Mouse (Mus musculus): ENCODE measurements around the gene Phlpp1. TPM values are rescaled to one million over a fixed set of nuclear protein-coding genes. Genes with fewer than 3 reads are reported as not detected.

Gene Phlpp1
- total and polyA plus RNA-seq, 3 experiments = 5.0 to 9.4 TPM; not detected in 1

GRCm38 (mm10) chr1:106139137-106139536 lies 32.4 kb upstream of the Phlpp1 start:
- Histone ChIP-seq H3K27me3 (ENCODE audit: control insufficient read depth in 1 of 2, insufficient read depth in 2 of 2, low read length in 2 of 2) (no peaks in the 10 kb centered on the region; a peak in 1 of 4 replicates), H3K27ac (ENCODE audit: control insufficient read depth, low read depth, low read length) (no peak overlapping the region), H3K4me3 (ENCODE audit: control insufficient read depth in 1 of 2, insufficient read depth in 1 of 2, low read depth in 2 of 2, low read length in 2 of 2) (no peak overlapping the region), H3K4me1 (ENCODE audit: control insufficient read depth in 1 of 2, insufficient read depth in 2 of 2, low read length in 2 of 2) (no peaks in the 10 kb centered on the region), H3K9me3 (replicated peaks; ENCODE audit: insufficient read depth, low read length) (no peaks in the 10 kb centered on the region), H3K9ac (ENCODE audit: control insufficient read depth, low read depth, low read length, poor library complexity, severe bottlenecking) (no peak overlapping the region), H3K79me2 (ENCODE audit: control insufficient read depth, insufficient read depth, low read length, poor library complexity) (no peaks in the 10 kb centered on the region), H3K36me3 (ENCODE audit: control insufficient read depth in 1 of 2, insufficient read depth in 2 of 2, low read length in 2 of 2) (no peaks in the 10 kb centered on the region)
- no peak for DNase-seq (ENCODE audit: low read depth, low spot score)
- TF ChIP-seq POLR2AphosphoS5 (IDR thresholded peaks at IDR 0.05; ENCODE audit: borderline replicate concordance, low read depth, low read length) (no peak), GATA1 (IDR thresholded peaks at IDR 0.05; ENCODE audit: low read depth, low read length) (no peak), RAD21 (IDR thresholded peaks at IDR 0.05; ENCODE audit: low read depth, low read length) (no peak), JUND (IDR thresholded peaks at IDR 0.05; ENCODE audit: low read depth, low read length) (no peak), KAT2A (conservative IDR thresholded peaks at IDR 0.05; ENCODE audit: low read depth, low read length) (no peak), SIN3A (IDR thresholded peaks at IDR 0.05; ENCODE audit: low read length) (no peak), NELFE (IDR thresholded peaks at IDR 0.05; ENCODE audit: low read depth, low read length) (no peak), ZMIZ1 (IDR thresholded peaks at IDR 0.05; ENCODE audit: low read depth, low read length) (no peak)

- Histone ChIP-seq H3K9ac (ENCODE audit: control insufficient read depth, low read depth, low read length, poor library complexity, severe bottlenecking) (no peak overlapping the region), H3K9me3 (replicated peaks; ENCODE audit: insufficient read depth, low read length) (no peaks in the 10 kb centered on the region), H3K27me3 (ENCODE audit: control insufficient read depth in 1 of 2, insufficient read depth in 2 of 2, low read length in 2 of 2) (no peaks in the 10 kb centered on the region), H3K27ac (ENCODE audit: control insufficient read depth, low read depth, low read length) (no peak overlapping the region), H3K4me3 (ENCODE audit: control insufficient read depth in 1 of 2, insufficient read depth in 1 of 2, low read depth in 2 of 2, low read length in 2 of 2) (no peak overlapping the region), H3K36me3 (ENCODE audit: control insufficient read depth in 1 of 2, insufficient read depth in 2 of 2, low read length in 2 of 2) (no peaks in the 10 kb centered on the region), H3K4me1 (ENCODE audit: control insufficient read depth in 1 of 2, insufficient read depth in 2 of 2, low read length in 2 of 2) (no peaks in the 10 kb centered on the region), H3K79me2 (ENCODE audit: control insufficient read depth, insufficient read depth, low read length, poor library complexity) (no peaks in the 10 kb centered on the region)
- DNase-seq (ENCODE audit: low read depth, low spot score) = no peak
- no peak for TF ChIP-seq USF2 (IDR thresholded peaks at IDR 0.05; ENCODE audit: borderline replicate concordance in 1 of 2, insufficient read depth in 1 of 2, low read depth in 1 of 2, low read length in 2 of 2)
- no peak for TF ChIP-seq SIN3A (IDR thresholded peaks at IDR 0.05; ENCODE audit: low read length)
- no peak for TF ChIP-seq MYC (IDR thresholded peaks at IDR 0.05; ENCODE audit: low read depth, low read length)
- TF ChIP-seq MAFK (IDR thresholded peaks at IDR 0.05; ENCODE audit: borderline replicate concordance, low read depth, low read length) = no peak
- TF ChIP-seq KAT2A (conservative IDR thresholded peaks at IDR 0.05; ENCODE audit: low read depth, low read length) = no peak
- no peak for TF ChIP-seq NELFE (IDR thresholded peaks at IDR 0.05; ENCODE audit: low read depth, low read length)
- no peak for TF ChIP-seq TBP (IDR thresholded peaks at IDR 0.05; ENCODE audit: low read depth, low read length)
- TF ChIP-seq JUND (IDR thresholded peaks at IDR 0.05; ENCODE audit: low read depth, low read length) = no peak
- TF ChIP-seq ZC3H11A (IDR thresholded peaks at IDR 0.05; ENCODE audit: low read depth, low read length) = no peak
- TF ChIP-seq NRF1 (IDR thresholded peaks at IDR 0.05; ENCODE audit: insufficient read depth, low read depth, low read length, poor library complexity, severe bottlenecking) = no peak
- TF ChIP-seq MYB (IDR thresholded peaks at IDR 0.05; ENCODE audit: low read depth, low read length) = no peak
These were observed 29.5 kb upstream of the Phlpp1 start for GRCm38 (mm10) chr1:106142010-106142409.

Data from MEL (cell line).